Mouse (Mus musculus) MEL (cell line): ENCODE results near the gene Prtn3. TPM values are rescaled to one million over a fixed set of nuclear protein-coding genes. Genes with fewer than 3 reads are reported as not detected.

Experiments used
- DNase-seq: peaks from one replicate; pipeline ENCODE4 v3.0.0; 2011; ENCODE audit warnings: low read depth, low spot score
- H3K27ac ChIP-seq: 2 replicates; pipeline ENCODE4 v1.5.1; 2012; ENCODE audit warnings: low read depth, mild to moderate bottlenecking, control low read depth, low read length, moderate library complexity; ENCODE audit not compliant: control insufficient read depth
- H3K27me3 ChIP-seq, 2 experiments: fragments of 150-350 bp in 1 of 2; sonication (generic) in 1 of 2; 2 replicates each; pipeline ENCODE4 v1.6.1; 2012; ENCODE audit warnings: low read length in 2 of 2, mild to moderate bottlenecking in 2 of 2, improper control_type of control experiment in 1 of 2, moderate library complexity in 1 of 2; ENCODE audit not compliant: insufficient read depth in 2 of 2, control insufficient read depth in 1 of 2
- H3K36me3 ChIP-seq, 2 experiments: 2 replicates each; pipeline ENCODE4 v1.6.1; 2012 to 2014; ENCODE audit warnings: low read length in 2 of 2, improper control_type of control experiment in 1 of 2, inconsistent platforms in 1 of 2, mild to moderate bottlenecking in 1 of 2; ENCODE audit not compliant: insufficient read depth in 2 of 2, control insufficient read depth in 1 of 2
- H3K4me1 ChIP-seq, 2 experiments: fragments of 150-350 bp in 1 of 2; sonication (generic) in 1 of 2; 2 replicates each; pipeline ENCODE4 v1.6.1; 2012; ENCODE audit warnings: low read length in 2 of 2, improper control_type of control experiment in 1 of 2, mild to moderate bottlenecking in 1 of 2; ENCODE audit not compliant: insufficient read depth in 2 of 2, control insufficient read depth in 1 of 2
- H3K4me3 ChIP-seq, 2 experiments: fragments of 150-350 bp in 1 of 2; sonication (generic) in 1 of 2; 2 replicates each; pipeline ENCODE4 v1.5.1; 2012; ENCODE audit warnings: low read depth in 2 of 2, low read length in 2 of 2, mild to moderate bottlenecking in 2 of 2, moderate library complexity in 2 of 2, control low read depth in 1 of 2, improper control_type of control experiment in 1 of 2; ENCODE audit not compliant: control insufficient read depth in 1 of 2, insufficient read depth in 1 of 2
- H3K79me2 ChIP-seq: 2 replicates; pipeline ENCODE4 v1.6.1; 2012; ENCODE audit warnings: mild to moderate bottlenecking, low read length, moderate library complexity; ENCODE audit not compliant: control insufficient read depth, poor library complexity, insufficient read depth
- H3K9ac ChIP-seq: 2 replicates; pipeline ENCODE4 v1.6.1; 2012; ENCODE audit warnings: low read depth, mild to moderate bottlenecking, control low read depth, low read length, moderate library complexity; ENCODE audit not compliant: control insufficient read depth, poor library complexity, severe bottlenecking
- H3K9me3 ChIP-seq: fragments of 150-350 bp; sonication (generic); replicated peaks from 2 replicates; pipeline ENCODE4 v1.6.1; 2012; ENCODE audit warnings: mild to moderate bottlenecking, low read length, improper control_type of control experiment, moderate library complexity; ENCODE audit not compliant: insufficient read depth
- BHLHE40 ChIP-seq: IDR thresholded peaks from 2 replicates; pipeline ENCODE4 v1.6.1; 2012; ENCODE audit warnings: low read depth, mild to moderate bottlenecking, inconsistent platforms, low read length, improper control_type of control experiment, borderline replicate concordance
- CHD1 ChIP-seq: IDR thresholded peaks from 2 replicates; pipeline ENCODE4 v1.6.1; 2012; ENCODE audit warnings: low read depth, mild to moderate bottlenecking, inconsistent platforms, low read length, improper control_type of control experiment
- CHD2 ChIP-seq: IDR thresholded peaks from 2 replicates; pipeline ENCODE4 v1.6.1; 2011; ENCODE audit warnings: low read length, improper control_type of control experiment
- CTCF ChIP-seq, 3 experiments: IDR thresholded peaks in 2 of 3; conservative IDR thresholded peaks in 1 of 3; 2 replicates each; pipeline ENCODE4 v1.5.1; 2011 to 2012; ENCODE audit warnings: low read length in 3 of 3, low read depth in 2 of 3, mild to moderate bottlenecking in 2 of 3, improper control_type of control experiment in 1 of 3, inconsistent platforms in 1 of 3, mixed read lengths in 1 of 3, moderate library complexity in 1 of 3; ENCODE audit not compliant: control insufficient read depth in 1 of 3, insufficient read depth in 1 of 3, poor library complexity in 1 of 3, severe bottlenecking in 1 of 3
- E2F4 ChIP-seq: IDR thresholded peaks from 2 replicates; pipeline ENCODE4 v1.6.1; 2011; ENCODE audit warnings: low read depth, low read length, improper control_type of control experiment, borderline replicate concordance
- EP300 ChIP-seq, 2 experiments: IDR thresholded peaks; 2 replicates each; pipeline ENCODE4 v1.6.1; 2011; ENCODE audit warnings: improper control_type of control experiment in 2 of 2, low read length in 2 of 2, low read depth in 1 of 2, mild to moderate bottlenecking in 1 of 2
- ETS1 ChIP-seq: IDR thresholded peaks from 2 replicates; pipeline ENCODE4 v1.6.1; 2012; ENCODE audit warnings: low read depth, mild to moderate bottlenecking, inconsistent platforms, low read length, improper control_type of control experiment, moderate library complexity
- GABPA ChIP-seq: IDR thresholded peaks from 2 replicates; pipeline ENCODE4 v1.6.1; 2012; ENCODE audit warnings: low read depth, mild to moderate bottlenecking, inconsistent platforms, low read length, improper control_type of control experiment, moderate library complexity
- GATA1 ChIP-seq: IDR thresholded peaks from 2 replicates; pipeline ENCODE4 v1.6.1; 2011; ENCODE audit warnings: low read depth, low read length, improper control_type of control experiment
- MAX ChIP-seq: IDR thresholded peaks from 2 replicates; pipeline ENCODE4 v1.6.1; 2011; ENCODE audit warnings: low read length, improper control_type of control experiment
- MAZ ChIP-seq: IDR thresholded peaks from 2 replicates; pipeline ENCODE4 v1.6.1; 2012; ENCODE audit warnings: low read depth, mild to moderate bottlenecking, inconsistent platforms, low read length, improper control_type of control experiment
- MEF2A ChIP-seq: IDR thresholded peaks from 2 replicates; pipeline ENCODE4 v1.6.1; 2014; ENCODE audit warnings: low read depth, mild to moderate bottlenecking, inconsistent platforms, low read length, improper control_type of control experiment; ENCODE audit not compliant: poor library complexity, insufficient replicate concordance, severe bottlenecking; ENCODE audit errors: extremely low read depth
- MXI1 ChIP-seq: IDR thresholded peaks from 2 replicates; pipeline ENCODE4 v1.6.1; 2011; ENCODE audit warnings: mild to moderate bottlenecking, low read depth, low read length, improper control_type of control experiment
- MYB ChIP-seq: IDR thresholded peaks from 2 replicates; pipeline ENCODE4 v1.6.1; 2011; ENCODE audit warnings: mild to moderate bottlenecking, low read depth, low read length, improper control_type of control experiment
- MYC ChIP-seq: IDR thresholded peaks from 2 replicates; pipeline ENCODE4 v1.6.1; 2011; ENCODE audit warnings: low read depth, mild to moderate bottlenecking, low read length, improper control_type of control experiment, moderate library complexity
- NELFE ChIP-seq: IDR thresholded peaks from 2 replicates; pipeline ENCODE4 v1.6.1; 2011; ENCODE audit warnings: low read depth, low read length, improper control_type of control experiment
- NRF1 ChIP-seq: IDR thresholded peaks from 2 replicates; pipeline ENCODE4 v1.6.1; 2014; ENCODE audit warnings: low read depth, mild to moderate bottlenecking, inconsistent platforms, low read length, improper control_type of control experiment, moderate library complexity; ENCODE audit not compliant: poor library complexity, insufficient read depth, severe bottlenecking
- POLR2A ChIP-seq, 2 experiments: IDR thresholded peaks; 2 replicates each; pipeline ENCODE4 v1.6.1; 2011 to 2012; ENCODE audit warnings: low read length in 2 of 2, mild to moderate bottlenecking in 2 of 2, control low read depth in 1 of 2, improper control_type of control experiment in 1 of 2, low read depth in 1 of 2, moderate library complexity in 1 of 2; ENCODE audit not compliant: control insufficient read depth in 1 of 2, insufficient read depth in 1 of 2, poor library complexity in 1 of 2
- POLR2AphosphoS5 ChIP-seq: IDR thresholded peaks from 2 replicates; pipeline ENCODE4 v1.6.1; 2012; ENCODE audit warnings: low read depth, borderline replicate concordance, mild to moderate bottlenecking, inconsistent platforms, low read length, moderate library complexity, mixed read lengths
- SIN3A ChIP-seq: IDR thresholded peaks from 2 replicates; pipeline ENCODE4 v1.6.1; 2012; ENCODE audit warnings: low read length, improper control_type of control experiment, inconsistent platforms
- TBP ChIP-seq: IDR thresholded peaks from 2 replicates; pipeline ENCODE4 v1.8.0; 2011; ENCODE audit warnings: low read depth, low read length, improper control_type of control experiment
- TCF12 ChIP-seq: IDR thresholded peaks from 2 replicates; pipeline ENCODE4 v1.6.1; 2014; ENCODE audit warnings: low read depth, mild to moderate bottlenecking, inconsistent platforms, low read length, improper control_type of control experiment, moderate library complexity
- USF2 ChIP-seq, 2 experiments: IDR thresholded peaks; 2 replicates each; pipeline ENCODE4 v1.6.1; 2011 to 2012; ENCODE audit warnings: improper control_type of control experiment in 2 of 2, low read length in 2 of 2, borderline replicate concordance in 1 of 2, inconsistent platforms in 1 of 2, low read depth in 1 of 2, mild to moderate bottlenecking in 1 of 2; ENCODE audit not compliant: insufficient read depth in 1 of 2
- ZC3H11A ChIP-seq: IDR thresholded peaks from 2 replicates; pipeline ENCODE4 v1.6.1; 2012; ENCODE audit warnings: low read depth, mild to moderate bottlenecking, inconsistent platforms, low read length, improper control_type of control experiment
- ZKSCAN1 ChIP-seq: IDR thresholded peaks from 2 replicates; pipeline ENCODE4 v1.6.1; 2012; ENCODE audit warnings: low read depth, mild to moderate bottlenecking, inconsistent platforms, low read length, improper control_type of control experiment, moderate library complexity
- ZNF384 ChIP-seq: IDR thresholded peaks from 2 replicates; pipeline ENCODE4 v1.6.1; 2012; ENCODE audit warnings: low read depth, mild to moderate bottlenecking, inconsistent platforms, low read length, improper control_type of control experiment
- polyA plus RNA-seq, 2 experiments: library from polyadenylated mRNA; stranded (reverse) in 1 of 2; unstranded in 1 of 2; fragments of >175 nt in 1 of 2; fragments of >200 nt in 1 of 2; gene quantifications; 2 replicates each; pipeline versions ENCODE4 v1.2.1 to v1.2.4; 2012; ENCODE audit warnings: low replicate concordance in 2 of 2, low read depth in 1 of 2; ENCODE audit not compliant: insufficient read length in 2 of 2, insufficient read depth in 1 of 2, missing spikeins in 1 of 2
- total RNA-seq: library from RNA; depleted of rRNA; stranded (reverse); fragments of 300-350 nt; gene quantifications from 2 replicates; pipeline ENCODE4 v1.2.3, GENCODE M21; 2012

Gene Prtn3
- total and polyA plus RNA-seq, 3 experiments = 11.2 to 31.5 TPM; not detected in 1

DNA sequence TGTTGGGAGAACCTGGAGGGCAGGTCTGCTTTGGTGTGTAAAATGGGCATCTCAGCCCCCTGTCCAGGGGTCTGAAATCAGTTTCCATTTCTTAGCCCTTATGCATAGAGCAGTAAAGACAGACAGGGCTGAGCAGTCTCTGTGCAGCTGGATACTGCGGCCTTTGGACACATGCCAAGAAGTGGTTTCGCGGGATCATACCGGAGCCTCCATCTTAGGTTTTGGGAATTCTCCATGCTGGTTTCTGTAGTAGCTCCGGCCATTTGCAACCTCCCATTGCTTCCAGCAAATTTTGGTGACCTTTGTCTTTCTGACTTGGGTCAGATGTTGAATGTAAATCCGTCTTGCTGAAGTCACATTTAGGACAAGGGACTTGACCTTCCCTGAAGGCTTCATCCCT, 30.8 kb upstream of the Prtn3 start:
- H3K4me3 ChIP-seq = no peak overlapping the region
- no peaks in the 10 kb centered on the region for H3K9me3 ChIP-seq
- H3K9ac ChIP-seq = no peak overlapping the region
- H3K79me2 ChIP-seq = no peaks in the 10 kb centered on the region
- H3K27me3 ChIP-seq = no peaks in the 10 kb centered on the region
- H3K36me3 ChIP-seq = no peaks in the 10 kb centered on the region; a peak in 1 of 4 replicates
- no peak overlapping the region for H3K27ac ChIP-seq
- DNase-seq = no peak
- H3K4me1 ChIP-seq = peaks cover 0 to 3% of the 10 kb centered on the region in 2 experiments; a peak in 1 of 4 replicates
- TF ChIP-seq ETS1 (no peak), CHD1 (no peak), GATA1 (no peak), ZNF384 (no peak), TBP (no peak), MAZ (no peak), EP300 (IDR thresholded peaks at IDR 0.05; ENCODE audit: low read depth in 1 of 2, low read length in 2 of 2) (no peak), E2F4 (no peak), NRF1 (no peak), CTCF (IDR thresholded peaks at IDR 0.05 in 2 of 3, conservative IDR thresholded peaks at IDR 0.05 in 1 of 3; ENCODE audit: control insufficient read depth in 1 of 3, insufficient read depth in 1 of 3, low read depth in 2 of 3, low read length in 3 of 3, poor library complexity in 1 of 3, severe bottlenecking in 1 of 3) (no peak), MEF2A (no peak), ZC3H11A (no peak), ZKSCAN1 (no peak), USF2 (IDR thresholded peaks at IDR 0.05; ENCODE audit: borderline replicate concordance in 1 of 2, insufficient read depth in 1 of 2, low read depth in 1 of 2, low read length in 2 of 2) (no peak), MXI1 (no peak), SIN3A (no peak), POLR2AphosphoS5 (no peak)
- TF ChIP-seq, all 39 proteins: peak for 0

DNA sequence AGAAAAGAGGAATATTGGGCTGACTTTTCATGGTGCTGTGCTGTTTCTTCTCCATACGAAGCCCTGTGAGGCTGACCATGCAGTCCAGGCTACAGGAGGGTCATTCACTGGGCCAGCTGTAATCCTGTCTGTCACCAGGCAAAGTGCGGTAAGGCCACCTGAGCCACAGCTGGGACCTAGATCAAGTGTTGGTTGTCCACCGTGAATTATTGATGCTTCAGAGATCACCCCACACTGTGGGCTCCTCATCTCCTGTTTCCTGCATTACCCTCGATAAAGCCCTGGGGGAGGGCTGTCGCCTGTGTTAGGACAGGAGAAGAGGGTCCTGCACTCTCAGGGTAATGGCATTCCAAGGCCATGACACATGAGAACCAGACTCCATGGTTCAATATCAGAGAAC, 27.7 kb upstream of the Prtn3 start:
- Histone ChIP-seq H3K4me3 (no peak overlapping the region), H3K27ac (no peak overlapping the region), H3K27me3 (no peaks in the 10 kb centered on the region), H3K4me1 (peaks cover 3 to 13% of the 10 kb centered on the region in 2 experiments; a peak in 3 of 4 replicates), H3K9me3 (no peaks in the 10 kb centered on the region), H3K36me3 (peaks cover 0 to 5% of the 10 kb centered on the region in 2 experiments; a peak in 1 of 4 replicates), H3K79me2 (no peaks in the 10 kb centered on the region), H3K9ac (no peak overlapping the region)
- TF ChIP-seq POLR2AphosphoS5 (no peak), NRF1 (no peak), MEF2A (no peak), MAZ (no peak), ZKSCAN1 (no peak), MXI1 (no peak), CHD1 (no peak), BHLHE40 (no peak), CHD2 (no peak), MYC (no peak), POLR2A (IDR thresholded peaks at IDR 0.05; ENCODE audit: control insufficient read depth in 1 of 2, insufficient read depth in 1 of 2, low read depth in 1 of 2, low read length in 2 of 2, poor library complexity in 1 of 2) (no peak), TBP (no peak), MAX (no peak), NELFE (no peak), ZNF384 (no peak), MYB (no peak), TCF12 (no peak), GABPA (no peak), SIN3A (no peak)
- DNase-seq = no peak
